Mouse (Mus musculus) forebrain, embryonic 14.5 days (tissue): Measurements from ENCODE around the gene Cntn4. TPM values are rescaled to one million over a fixed set of nuclear protein-coding genes. Genes with fewer than 3 reads are reported as not detected.

ENCODE experiments used
- ATAC-seq: fragments of 200-750 bp; cut with Nextera tagmentation; 2 replicates; pipeline ENCODE4 v1.8.0; 2017; ENCODE audit warnings: mild to moderate bottlenecking, moderate library complexity
- DNase-seq: peaks from one replicate; pipeline ENCODE4 v3.0.0-alpha.2; 2015; ENCODE audit warnings: low spot score
- H3K27ac ChIP-seq: fragments of 300-500 bp; sonication (generic); 2 replicates; pipeline ENCODE4 v1.5.1; 2014; ENCODE audit warnings: low read depth, mild to moderate bottlenecking, control low read depth, low read length, moderate library complexity
- H3K27me3 ChIP-seq: fragments of 300-500 bp; sonication (generic); replicated peaks from 2 replicates; pipeline ENCODE4 v1.6.1; 2014; ENCODE audit warnings: low read length, control low read depth, mixed read lengths; ENCODE audit not compliant: control insufficient read depth, insufficient read depth
- H3K36me3 ChIP-seq: fragments of 300-500 bp; sonication (generic); 2 replicates; pipeline ENCODE4 v1.6.1; 2014; ENCODE audit warnings: low read length, control low read depth; ENCODE audit not compliant: control insufficient read depth, insufficient read depth
- H3K4me1 ChIP-seq: fragments of 300-500 bp; sonication (generic); 2 replicates; pipeline ENCODE4 v1.6.1; 2014; ENCODE audit warnings: antibody characterized with exemption, low read length, control low read depth; ENCODE audit not compliant: control insufficient read depth, insufficient read depth
- H3K4me2 ChIP-seq: fragments of 300-500 bp; sonication (generic); 2 replicates; pipeline ENCODE4 v1.6.1; 2014; ENCODE audit warnings: mild to moderate bottlenecking, control low read depth, low read length
- H3K4me3 ChIP-seq: fragments of 300-500 bp; sonication (generic); 2 replicates; pipeline ENCODE4 v1.5.1; 2014; ENCODE audit warnings: low read depth, low read length, control low read depth
- H3K9ac ChIP-seq: fragments of 300-500 bp; sonication (generic); 2 replicates; pipeline ENCODE4 v1.6.1; 2014; ENCODE audit warnings: mild to moderate bottlenecking, low read length, control low read depth, moderate library complexity
- H3K9me3 ChIP-seq: fragments of 300-500 bp; sonication (generic); replicated peaks from 2 replicates; pipeline ENCODE4 v1.6.1; 2016; ENCODE audit warnings: low read length, control low read depth, mixed read lengths; ENCODE audit not compliant: control insufficient read depth
- WGBS: fragments of 180-500 bp; shearing (Covaris S2); extraction: QIAGEN DNeasy Blood & Tissue Kit; methylation state at CpG from one replicate; pipeline ENCODE4 v1.1.7; 2014; 5-methylcytosine and 5-hydroxymethylcytosine counted together
- polyA plus RNA-seq: library from polyadenylated mRNA; unstranded; fragments of >200 nt; fragmentation: Nextera tagmentation; extraction: Ambion mirVana; gene quantifications from 2 replicates; pipeline ENCODE4 v1.2.1, GENCODE M21; 2014

Cntn4 gene
- polyA plus RNA-seq, 1 experiment from 2014 or later: 6.6 TPM

DNA sequence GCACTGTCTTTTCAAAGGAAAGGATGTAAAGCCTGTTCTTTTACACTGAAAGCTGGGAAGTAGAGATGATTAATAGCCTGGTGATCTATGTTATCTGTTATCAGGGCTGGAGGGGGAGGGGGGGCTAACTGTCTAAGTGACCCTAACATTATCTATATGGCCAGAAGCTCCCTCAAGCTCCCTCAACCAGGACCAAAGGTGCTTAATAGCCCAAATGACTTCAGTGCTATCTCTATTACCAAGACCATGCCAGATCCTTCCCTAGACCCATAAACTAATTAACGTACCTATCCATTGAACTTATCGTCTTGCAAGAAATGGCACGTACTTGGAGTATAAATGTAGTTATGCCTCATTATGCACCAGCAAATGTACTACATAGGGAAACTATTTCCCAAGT is 588.0 kb downstream of the Cntn4 start:
- Histone ChIP-seq H3K9ac (no peak overlapping the region), H3K9me3 (no peaks in the 10 kb centered on the region), H3K36me3 (no peaks in the 10 kb centered on the region), H3K4me2 (no peak overlapping the region), H3K27ac (no peak overlapping the region), H3K27me3 (no peaks in the 10 kb centered on the region), H3K4me3 (no peak overlapping the region), H3K4me1 (no peaks in the 10 kb centered on the region)
- WGBS: 92% methylated on average over 3 of the region's 3 CpGs
- ATAC-seq (no peak), DNase-seq (no peak)

DNA sequence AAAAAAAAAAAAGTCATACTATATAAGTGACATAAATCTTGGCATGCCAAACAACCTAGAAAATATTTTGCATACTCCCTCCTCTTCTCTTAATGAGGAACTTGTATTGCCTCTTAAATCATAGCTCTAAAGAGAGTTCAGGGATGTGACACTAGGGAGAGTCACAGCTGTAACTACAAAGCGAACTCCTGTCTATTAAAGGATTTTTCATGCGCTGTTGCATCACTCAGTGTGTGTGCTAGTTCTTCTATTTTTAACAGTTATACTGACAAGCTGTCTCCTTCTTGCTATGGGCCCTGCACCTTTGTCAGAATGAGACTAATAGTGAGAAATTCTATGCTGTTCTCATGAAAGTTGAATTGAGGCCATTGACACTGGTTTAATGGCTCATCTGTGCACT is 588.8 kb downstream of the Cntn4 start:
- Histone ChIP-seq H3K27me3 (no peaks in the 10 kb centered on the region), H3K36me3 (no peaks in the 10 kb centered on the region), H3K9ac (no peak overlapping the region), H3K4me2 (no peak overlapping the region), H3K9me3 (no peaks in the 10 kb centered on the region), H3K27ac (no peak overlapping the region), H3K4me1 (no peaks in the 10 kb centered on the region), H3K4me3 (no peak overlapping the region)
- ATAC-seq: no peak; the same call in 1 of the 2 replicates
- DNase-seq: peak; percentile 15
- WGBS: 76% methylated on average over 2 of the region's 2 CpGs

DNA sequence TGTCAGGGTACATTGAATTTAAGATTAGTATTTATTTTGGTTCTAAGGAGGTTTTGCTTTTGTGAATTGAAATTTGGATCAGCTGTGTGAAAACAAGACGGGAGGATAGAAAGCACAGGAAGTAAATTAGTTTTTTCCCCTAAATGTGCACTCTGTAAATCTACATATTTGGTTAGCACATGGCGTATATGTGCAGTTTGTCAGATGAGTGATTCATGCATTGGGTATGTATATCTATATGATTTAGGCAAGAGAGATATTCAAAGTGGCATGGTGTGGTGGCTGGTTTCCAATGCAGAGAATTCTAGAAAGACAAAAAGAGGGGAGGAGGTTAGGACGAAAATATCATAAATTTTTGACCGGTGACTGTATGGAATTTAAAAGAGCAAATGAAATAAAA is 591.3 kb downstream of the Cntn4 start:
- WGBS: 87% methylated on average over 4 of the region's 4 CpGs
- Histone ChIP-seq H3K27ac (no peak overlapping the region), H3K4me3 (no peak overlapping the region), H3K9ac (no peak overlapping the region), H3K4me1 (no peaks in the 10 kb centered on the region), H3K9me3 (no peaks in the 10 kb centered on the region), H3K4me2 (no peak overlapping the region), H3K27me3 (no peaks in the 10 kb centered on the region), H3K36me3 (no peaks in the 10 kb centered on the region)
- no peak for DNase-seq
- no peak for ATAC-seq

DNA sequence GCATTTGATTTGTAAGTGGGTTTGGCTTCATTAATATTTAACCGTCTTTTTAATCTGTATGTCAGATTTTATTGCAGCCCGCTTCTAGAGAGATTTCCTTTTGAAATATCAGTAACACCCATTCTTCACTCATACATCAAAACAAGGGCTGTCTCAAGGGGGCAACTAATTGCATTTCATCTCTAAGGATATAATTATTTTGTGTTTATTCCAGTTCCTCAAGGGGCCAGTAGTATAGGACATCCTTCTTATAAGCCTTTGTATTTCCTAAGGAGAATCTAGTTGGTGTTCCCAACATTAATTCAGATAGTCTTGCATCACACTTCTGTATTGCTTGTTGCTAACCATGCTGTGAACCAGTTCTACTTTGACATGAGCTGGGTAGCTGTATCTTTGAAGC is 599.7 kb downstream of the Cntn4 start:
- Histone ChIP-seq H3K9ac (no peak overlapping the region), H3K4me3 (no peak overlapping the region), H3K4me1 (no peaks in the 10 kb centered on the region), H3K27ac (no peak overlapping the region), H3K36me3 (no peaks in the 10 kb centered on the region), H3K4me2 (no peak overlapping the region), H3K27me3 (no peaks in the 10 kb centered on the region), H3K9me3 (no peaks in the 10 kb centered on the region)
- ATAC-seq (no peak), DNase-seq (no peak)
- 92% methylated on average over 2 of the region's 2 CpGs for WGBS

DNA sequence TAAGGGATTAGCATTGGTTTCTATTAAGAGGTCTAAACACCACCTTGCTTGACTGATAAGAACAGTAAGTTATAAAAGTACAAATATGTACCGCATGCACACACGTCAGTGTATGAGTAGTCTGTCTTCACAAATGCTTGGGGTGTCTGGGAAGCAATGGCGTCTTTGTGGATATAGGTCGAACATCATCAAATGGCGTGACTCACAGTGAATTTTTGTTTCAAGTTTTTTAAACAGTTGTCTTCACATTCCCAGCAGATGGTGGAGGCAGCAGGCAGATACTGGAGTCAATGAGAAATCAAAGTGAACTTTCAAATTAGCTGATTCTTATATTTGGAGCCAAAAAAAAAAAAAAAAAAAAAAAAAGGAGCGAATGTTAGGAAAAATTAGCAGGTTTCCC is 604.2 kb downstream of the Cntn4 start:
- Histone ChIP-seq H3K4me3 (no peak overlapping the region), H3K36me3 (no peaks in the 10 kb centered on the region), H3K9me3 (no peaks in the 10 kb centered on the region), H3K9ac (no peak overlapping the region), H3K27ac (no peak overlapping the region), H3K27me3 (no peaks in the 10 kb centered on the region), H3K4me1 (no peaks in the 10 kb centered on the region), H3K4me2 (no peak overlapping the region)
- WGBS: 90% methylated on average over 6 of the region's 6 CpGs
- ATAC-seq (no peak), DNase-seq (peak; percentile 21)

DNA sequence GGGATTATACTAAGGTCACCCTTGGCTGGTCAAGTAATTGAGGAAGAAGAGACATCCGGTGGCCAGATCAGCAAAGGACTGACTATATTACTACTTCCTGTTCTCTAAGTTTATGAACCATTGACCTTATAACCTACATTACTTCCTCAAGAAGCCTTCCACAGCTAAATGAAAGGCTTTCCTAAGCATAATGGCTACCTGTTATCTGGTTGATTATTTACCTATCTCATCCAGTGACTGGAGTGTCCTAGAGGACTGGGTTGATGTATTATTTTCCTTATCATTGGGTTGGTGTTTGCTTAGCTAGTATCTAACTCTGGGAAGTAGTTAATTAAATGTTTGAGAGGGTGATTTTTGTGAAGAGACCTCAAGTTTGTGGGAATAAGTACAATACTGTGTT is 606.4 kb downstream of the Cntn4 start:
- no peaks in the 10 kb centered on the region for H3K27me3 ChIP-seq
- no peak overlapping the region for H3K9ac ChIP-seq
- H3K9me3 ChIP-seq: no peaks in the 10 kb centered on the region
- 96% methylated on average over 1 of the region's 1 CpGs for WGBS
- no peak overlapping the region for H3K27ac ChIP-seq
- no peak overlapping the region for H3K4me2 ChIP-seq
- H3K4me1 ChIP-seq: no peaks in the 10 kb centered on the region
- no peak overlapping the region for H3K4me3 ChIP-seq
- no peak for ATAC-seq
- H3K36me3 ChIP-seq: no peaks in the 10 kb centered on the region
- DNase-seq: no peak

DNA sequence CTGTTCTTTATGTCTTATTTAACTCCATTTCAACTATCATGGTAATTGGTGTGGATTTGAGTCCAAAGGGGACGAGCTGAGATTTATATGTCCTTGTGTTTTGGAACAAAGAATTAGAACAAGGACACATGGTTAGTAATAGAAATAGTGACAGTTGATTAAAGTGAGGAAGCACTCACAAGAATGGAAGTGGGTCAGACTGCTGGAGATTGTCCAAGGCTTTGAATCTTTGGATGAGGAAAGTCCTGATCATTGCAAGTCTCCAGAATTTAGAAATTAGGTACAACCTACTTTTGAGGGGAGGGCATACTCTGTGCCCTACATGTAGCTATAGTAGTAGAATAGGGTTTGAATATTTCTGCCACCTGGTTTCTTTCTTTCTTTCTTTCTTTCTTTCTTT is 622.0 kb downstream of the Cntn4 start:
- H3K4me1 ChIP-seq: no peaks in the 10 kb centered on the region
- WGBS: 50% methylated on average over 1 of the region's 1 CpGs
- H3K4me2 ChIP-seq: no peak overlapping the region
- H3K9me3 ChIP-seq: no peaks in the 10 kb centered on the region
- H3K27ac ChIP-seq: no peak overlapping the region
- ATAC-seq: no peak
- no peak for DNase-seq
- H3K4me3 ChIP-seq: no peak overlapping the region
- H3K9ac ChIP-seq: no peak overlapping the region
- H3K36me3 ChIP-seq: no peaks in the 10 kb centered on the region
- no peaks in the 10 kb centered on the region for H3K27me3 ChIP-seq

DNA sequence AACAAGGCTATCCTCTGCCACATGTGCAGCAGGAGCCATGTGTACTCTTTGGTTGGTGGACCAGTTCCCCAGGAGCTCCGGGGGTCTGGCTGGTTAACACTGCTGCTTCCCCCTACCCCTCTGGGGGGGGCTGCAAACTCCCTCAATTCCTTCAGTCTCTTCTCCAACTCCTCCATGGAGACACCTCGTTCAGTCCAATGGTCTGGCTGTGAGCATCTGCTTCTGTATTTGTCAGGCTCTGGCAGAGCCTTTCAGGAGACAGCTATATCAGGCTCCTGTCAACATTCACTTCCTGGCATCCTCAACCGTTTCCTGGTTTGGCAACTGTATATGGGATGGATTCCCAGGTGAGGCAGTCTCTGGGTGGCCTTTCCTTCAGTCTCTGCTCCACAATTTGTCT is 622.7 kb downstream of the Cntn4 start:
- Histone ChIP-seq H3K9me3 (no peaks in the 10 kb centered on the region), H3K4me3 (no peak overlapping the region), H3K27me3 (no peaks in the 10 kb centered on the region), H3K4me2 (no peak overlapping the region), H3K27ac (no peak overlapping the region), H3K4me1 (no peaks in the 10 kb centered on the region), H3K36me3 (no peaks in the 10 kb centered on the region), H3K9ac (no peak overlapping the region)
- DNase-seq (no peak), ATAC-seq (no peak)
- 70% methylated on average over 3 of the region's 3 CpGs for WGBS

DNA sequence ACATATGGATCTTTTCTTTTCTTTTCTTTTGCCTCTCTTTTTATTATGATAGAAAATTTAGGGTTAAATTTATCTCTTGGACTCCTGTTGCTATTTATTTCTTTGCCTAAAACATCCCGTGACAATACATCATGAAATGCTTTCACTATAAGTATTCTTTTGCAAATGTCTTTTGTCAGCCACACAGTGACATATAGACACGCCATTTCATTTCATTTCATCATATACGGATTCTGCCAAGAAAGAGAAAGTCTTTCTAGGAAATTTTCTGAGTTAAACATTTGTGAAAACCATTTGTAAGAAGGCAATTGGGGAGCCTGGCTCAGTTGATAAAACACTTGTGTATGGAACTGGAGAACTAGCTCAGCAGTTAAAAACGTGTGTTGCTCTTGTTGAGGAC is 625.0 kb downstream of the Cntn4 start:
- WGBS: 77% methylated on average over 4 of the region's 4 CpGs
- H3K4me2 ChIP-seq: no peak overlapping the region
- H3K9ac ChIP-seq: no peak overlapping the region
- H3K27ac ChIP-seq: no peak overlapping the region
- no peaks in the 10 kb centered on the region for H3K9me3 ChIP-seq
- ATAC-seq: no peak
- H3K27me3 ChIP-seq: no peaks in the 10 kb centered on the region
- DNase-seq: no peak
- no peaks in the 10 kb centered on the region for H3K36me3 ChIP-seq
- no peak overlapping the region for H3K4me3 ChIP-seq
- no peaks in the 10 kb centered on the region for H3K4me1 ChIP-seq

DNA sequence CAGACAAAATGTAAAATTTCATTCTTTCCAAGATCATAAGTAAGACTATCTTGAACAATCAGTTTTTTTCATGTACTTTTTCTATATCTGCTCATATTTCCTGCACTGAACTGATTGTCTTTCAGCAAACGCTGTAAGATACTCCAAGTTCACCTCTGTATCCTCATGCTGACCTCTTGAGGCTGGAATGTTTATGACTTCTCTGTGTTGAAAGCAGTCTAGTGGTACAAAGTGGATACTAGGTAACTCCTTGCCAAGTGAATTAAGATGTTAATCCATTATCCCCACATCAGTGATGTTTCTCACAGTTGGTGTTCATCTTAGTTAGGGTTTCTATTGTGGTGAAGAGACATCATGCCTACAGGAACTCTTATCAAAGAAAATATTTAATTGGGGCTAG is 651.5 kb downstream of the Cntn4 start:
- DNase-seq: no peak
- Histone ChIP-seq H3K9ac (no peak overlapping the region), H3K9me3 (no peaks in the 10 kb centered on the region), H3K4me2 (no peak overlapping the region), H3K27ac (no peak overlapping the region), H3K27me3 (no peaks in the 10 kb centered on the region), H3K36me3 (no peaks in the 10 kb centered on the region), H3K4me1 (no peaks in the 10 kb centered on the region), H3K4me3 (no peak overlapping the region)
- 81% methylated on average over 1 of the region's 1 CpGs for WGBS
- no peak for ATAC-seq
